Mouse (Mus musculus): ENCODE data around the gene Nav2. TPM values are rescaled to one million over a fixed set of nuclear protein-coding genes. Genes with fewer than 3 reads are reported as not detected.

Nav2 gene
- total RNA-seq, 2 experiments from 2014 or later: 94.6 to 122 TPM

DNA sequence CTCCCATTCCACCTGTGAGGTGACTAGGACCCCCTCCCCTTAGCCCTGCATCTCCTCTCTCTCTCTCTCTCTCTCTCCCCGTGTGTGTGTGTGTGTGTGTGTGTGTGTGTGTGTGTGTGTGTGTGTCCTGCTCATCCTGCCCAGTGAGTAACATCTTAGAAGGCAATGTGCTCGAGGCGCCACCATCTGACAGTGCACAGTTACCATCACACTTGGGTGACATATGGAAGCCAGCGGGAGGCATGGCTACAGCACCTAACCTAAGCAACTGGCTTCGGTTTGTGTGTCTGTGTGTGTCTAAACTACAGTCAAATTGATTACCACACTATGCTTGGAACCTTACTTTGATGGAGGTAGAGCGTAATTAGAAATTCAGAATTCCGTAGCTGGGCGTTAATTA, 366.2 kb downstream of the Nav2 start:
- intact Hi-C loops (cut with DNase I): no loop called here
- no peak for DNase-seq (ENCODE audit: low spot score in 2 of 2)

GRCm38 (mm10) chr7:49276163-49276562, 367.6 kb downstream of the Nav2 start:
- intact Hi-C loops (cut with DNase I): no loop called here

DNA sequence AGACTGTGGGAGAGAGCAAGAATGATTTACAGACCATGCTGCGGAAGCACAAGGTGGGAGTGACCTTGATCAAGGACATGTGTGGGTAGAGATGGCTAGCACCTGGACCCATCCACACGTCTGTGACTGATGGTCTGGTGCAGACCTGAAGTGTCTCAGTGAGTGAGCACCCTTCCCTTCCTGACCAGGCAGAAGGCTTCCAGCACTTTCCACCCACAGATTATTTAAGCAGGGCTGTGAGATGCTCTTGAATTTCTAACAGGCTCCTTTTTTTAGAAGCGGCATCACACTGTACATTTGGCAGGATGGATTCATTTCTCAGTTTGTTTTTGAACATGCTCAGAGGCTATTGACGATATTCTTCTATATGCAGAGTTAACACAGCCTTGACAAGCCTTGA, 369.2 kb downstream of the Nav2 start:
- peak; percentile 59 to 72 for DNase-seq (ENCODE audit: low spot score in 2 of 2)
- intact Hi-C loops (cut with DNase I): no loop called here

More at GRCm38 (mm10) chr7:49276163-49276562, 367.6 kb downstream of the Nav2 start:
- DNase-seq (ENCODE audit: low spot score in 2 of 2): no peak

GRCm38 (mm10) chr7:49278531-49278930, 370.0 kb downstream of the Nav2 start:
- intact Hi-C loops (cut with DNase I): no loop called here
- no peak for DNase-seq (ENCODE audit: low spot score in 2 of 2)

GRCm38 (mm10) chr7:49280427-49280826, 371.9 kb downstream of the Nav2 start:
- intact Hi-C loops (cut with DNase I): no loop called here
- DNase-seq (ENCODE audit: low spot score in 2 of 2): no peak

DNA sequence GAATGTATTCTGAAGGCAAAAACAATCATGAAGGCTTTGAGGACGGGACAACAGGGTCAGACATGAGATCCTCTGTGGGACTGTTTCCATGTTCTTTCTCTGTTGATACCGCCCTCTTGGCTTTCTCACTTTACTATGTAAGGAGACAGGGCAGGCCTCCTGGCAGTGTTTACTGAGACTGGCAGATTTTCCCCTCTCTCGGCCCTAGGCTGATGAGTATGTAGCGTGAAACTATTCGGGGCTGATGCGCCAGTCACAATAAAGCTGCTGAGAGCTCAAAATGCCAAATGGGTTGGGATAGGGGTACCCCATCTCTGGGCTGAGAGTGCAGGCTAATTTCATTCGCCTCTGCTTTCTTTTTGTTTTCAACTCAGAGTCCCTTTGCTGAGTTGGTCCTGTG, 373.9 kb downstream of the Nav2 start:
- no peak for DNase-seq (ENCODE audit: low spot score in 2 of 2)
- intact Hi-C loops (cut with DNase I): no loop called here

DNA sequence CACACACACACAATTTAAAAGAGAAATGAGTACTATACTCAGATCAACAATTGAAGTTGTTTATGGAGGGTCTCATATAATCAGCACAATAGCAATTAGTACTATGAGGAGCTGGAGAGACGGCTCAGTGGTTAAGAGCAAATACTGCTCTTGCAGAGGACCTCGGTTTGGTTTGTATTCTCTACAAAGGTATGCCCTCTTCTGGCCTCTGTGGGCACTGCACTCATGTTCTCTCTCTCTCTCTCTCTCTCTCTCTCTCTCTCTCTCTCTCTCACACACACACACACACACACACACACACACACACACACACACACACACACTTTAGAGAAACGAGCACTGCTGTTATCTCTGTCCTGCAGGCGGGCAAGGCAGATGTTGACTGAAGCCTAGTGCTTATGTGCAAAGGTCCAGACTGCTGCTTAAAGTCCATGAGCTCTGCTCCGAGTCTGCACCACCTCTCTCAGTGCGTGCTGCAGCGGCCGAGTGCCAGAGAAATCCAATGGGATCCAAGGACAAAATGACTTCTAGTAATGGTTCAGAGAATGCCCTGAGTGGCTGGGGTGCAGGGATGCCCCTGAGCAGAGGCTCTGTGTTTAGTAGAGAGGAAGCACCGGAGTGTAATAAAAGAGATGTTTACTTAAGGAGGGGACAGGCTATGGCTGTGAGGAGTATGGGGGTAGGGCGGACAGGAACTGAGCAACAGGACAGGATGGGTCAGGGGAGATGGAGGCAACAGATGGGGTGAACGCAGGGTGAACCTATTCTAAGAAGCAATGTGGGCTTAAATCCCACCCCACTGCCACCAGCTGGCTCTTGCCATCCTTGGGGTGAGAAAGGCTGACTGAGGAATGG, 375.2 kb downstream of the Nav2 start:
- DNase-seq (ENCODE audit: low spot score in 2 of 2): no peak
- intact Hi-C loops (cut with DNase I): no loop called here

DNA sequence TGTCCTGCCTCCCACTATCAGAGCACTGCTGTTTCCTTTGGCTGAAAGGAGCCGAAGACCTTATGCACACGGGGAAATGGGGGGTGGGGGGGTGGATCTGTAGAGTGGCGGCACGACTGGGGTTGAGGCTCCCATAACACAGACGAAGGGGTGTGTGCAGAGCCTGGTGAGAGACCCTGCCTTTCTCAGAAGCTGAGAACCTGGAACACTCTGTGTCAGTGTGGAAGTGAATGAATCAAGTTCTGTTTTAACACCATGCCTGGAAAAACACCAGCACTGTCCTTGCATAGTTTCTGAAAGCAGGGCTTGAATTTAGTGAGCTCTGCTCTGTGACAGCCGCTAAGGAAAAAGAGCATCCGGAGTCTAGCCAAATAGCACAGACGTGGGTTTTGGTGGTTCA, 379.7 kb downstream of the Nav2 start:
- peak in 1 of 2 experiments; percentile 70 for DNase-seq (ENCODE audit: low spot score in 2 of 2)
- intact Hi-C loops (cut with DNase I): no loop called here

- no peak for DNase-seq (ENCODE audit: low spot score in 2 of 2)
- intact Hi-C loops (cut with DNase I): no loop called here
Measured at GRCm38 (mm10) chr7:49290308-49290707, 381.8 kb downstream of the Nav2 start.

GRCm38 (mm10) chr7:49291208-49291892, 382.8 kb downstream of the Nav2 start:
- intact Hi-C loops (cut with DNase I): no loop called here
- no peak for DNase-seq (ENCODE audit: low spot score in 2 of 2)

DNA sequence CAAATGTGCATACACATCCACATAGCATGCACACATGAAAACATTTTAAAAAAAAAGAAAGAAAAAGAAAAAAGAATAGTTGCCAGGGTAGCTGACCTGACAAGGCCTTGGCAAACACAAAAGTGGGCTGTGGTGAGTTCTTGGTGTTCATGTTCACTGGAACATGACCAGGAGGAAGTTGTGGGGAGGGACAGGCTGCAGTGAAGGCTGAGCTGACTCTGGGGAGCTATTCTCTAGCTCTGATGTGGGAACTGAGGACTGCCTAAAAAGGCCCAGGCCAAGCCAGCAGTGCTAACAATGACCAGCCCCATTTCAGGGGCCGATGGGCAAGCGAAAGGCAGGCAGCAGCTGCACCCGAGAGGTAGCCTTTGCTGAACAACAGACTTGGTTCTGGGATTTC, 388.6 kb downstream of the Nav2 start:
- no peak for DNase-seq (ENCODE audit: low spot score in 2 of 2)
- intact Hi-C loops (cut with DNase I): no loop called here

- no peak for DNase-seq (ENCODE audit: low spot score in 2 of 2)
- intact Hi-C loops (cut with DNase I): no loop called here
Measured at GRCm38 (mm10) chr7:49298431-49298839, 389.9 kb downstream of the Nav2 start.

GRCm38 (mm10) chr7:49301487-49301886, 393.0 kb downstream of the Nav2 start:
- intact Hi-C loops (cut with DNase I): no loop called here
- DNase-seq (ENCODE audit: low spot score in 2 of 2): no peak

DNA sequence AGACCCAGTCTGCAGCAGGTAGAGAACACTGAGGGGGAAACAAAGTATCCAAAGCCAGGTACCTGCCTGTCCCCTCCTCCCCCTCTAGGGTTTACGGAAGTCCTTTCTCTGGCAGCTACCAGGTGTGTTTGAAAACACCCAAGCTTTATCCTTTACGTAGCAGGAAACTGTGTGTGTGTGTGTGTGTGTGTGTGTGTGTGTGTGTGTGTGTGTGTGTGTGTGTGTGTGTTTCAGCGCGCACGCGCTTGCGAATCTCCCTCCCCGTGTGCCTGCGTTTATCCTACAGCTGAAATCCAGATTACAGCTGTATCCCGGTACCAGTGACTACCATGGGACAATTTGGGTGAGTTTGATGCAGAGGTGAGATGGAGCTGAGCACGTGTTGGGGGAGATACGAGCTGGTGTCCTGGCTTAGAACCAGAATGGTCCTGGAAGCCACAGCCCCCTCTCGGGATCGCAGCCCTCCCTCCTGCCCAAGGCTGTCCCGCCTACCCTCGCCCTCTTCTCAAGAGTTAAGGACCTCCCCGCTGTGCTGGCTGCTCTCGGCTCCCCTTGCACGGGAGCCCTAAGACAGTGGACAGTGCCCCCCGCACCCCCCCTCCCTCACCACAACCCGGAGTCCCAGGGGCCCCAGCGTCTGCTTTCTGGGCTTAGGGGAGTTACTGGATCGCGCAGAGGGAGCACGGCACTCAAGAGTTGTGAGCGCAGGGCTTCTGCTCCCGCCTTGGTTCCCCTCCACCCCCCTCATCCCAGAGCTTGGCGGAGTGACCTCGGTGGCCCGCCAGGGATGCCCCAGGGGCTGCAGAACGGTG, 395.3 kb downstream of the Nav2 start:
- intact Hi-C loops (cut with DNase I): no loop called here
- DNase-seq (ENCODE audit: low spot score in 2 of 2): no peak

DNA sequence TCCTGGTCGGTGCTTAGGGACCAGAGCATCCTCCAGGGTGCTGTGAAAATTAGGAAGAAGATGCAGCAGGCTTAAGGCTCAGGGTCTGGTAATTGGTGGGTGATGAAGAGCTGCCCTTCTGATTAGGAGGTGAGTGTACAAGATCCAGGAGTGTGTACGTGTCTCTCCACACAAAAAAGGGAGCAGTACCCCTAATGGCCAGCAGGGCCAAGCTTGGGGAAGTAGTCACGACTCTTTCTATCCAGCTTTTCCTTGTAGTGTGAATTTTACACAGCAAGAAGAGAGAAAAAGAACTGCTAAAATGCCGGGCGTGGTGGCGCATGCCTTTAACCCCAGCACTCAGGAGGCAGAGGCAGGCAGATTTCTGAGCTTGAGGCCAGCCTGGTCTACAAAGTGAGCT, 399.2 kb downstream of the Nav2 start:
- DNase-seq (ENCODE audit: low spot score in 2 of 2): no peak
- intact Hi-C loops (cut with DNase I): no loop called here

DNA sequence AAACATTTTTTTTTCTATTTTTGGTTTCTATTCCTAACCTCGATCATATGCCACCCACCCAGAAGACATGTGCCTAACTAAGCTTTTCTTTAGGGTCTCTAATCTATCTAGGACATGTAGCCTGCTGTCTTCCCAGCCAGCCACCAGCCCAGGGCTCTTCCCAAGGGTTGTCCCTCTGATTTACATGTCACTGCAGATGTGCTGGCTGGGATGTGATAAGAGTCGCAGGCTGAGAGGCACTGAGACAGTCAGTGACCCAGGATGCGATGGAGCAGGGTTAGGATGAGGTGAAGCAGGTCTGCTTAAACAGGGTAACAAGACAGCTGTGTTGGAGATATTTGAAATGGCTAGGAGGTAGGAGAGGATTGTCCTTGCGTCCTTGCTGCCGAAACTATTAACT, 401.2 kb downstream of the Nav2 start:
- intact Hi-C loops (cut with DNase I): no loop called here
- DNase-seq (ENCODE audit: low spot score in 2 of 2): no peak

GRCm38 (mm10) chr7:49313945-49314344, 405.4 kb downstream of the Nav2 start:
- DNase-seq (ENCODE audit: low spot score in 2 of 2): no peak
- intact Hi-C loops (cut with DNase I): no loop called here

GRCm38 (mm10) chr7:49315033-49315432, 406.5 kb downstream of the Nav2 start:
- intact Hi-C loops (cut with DNase I): no loop called here
- DNase-seq (ENCODE audit: low spot score in 2 of 2): no peak

DNA sequence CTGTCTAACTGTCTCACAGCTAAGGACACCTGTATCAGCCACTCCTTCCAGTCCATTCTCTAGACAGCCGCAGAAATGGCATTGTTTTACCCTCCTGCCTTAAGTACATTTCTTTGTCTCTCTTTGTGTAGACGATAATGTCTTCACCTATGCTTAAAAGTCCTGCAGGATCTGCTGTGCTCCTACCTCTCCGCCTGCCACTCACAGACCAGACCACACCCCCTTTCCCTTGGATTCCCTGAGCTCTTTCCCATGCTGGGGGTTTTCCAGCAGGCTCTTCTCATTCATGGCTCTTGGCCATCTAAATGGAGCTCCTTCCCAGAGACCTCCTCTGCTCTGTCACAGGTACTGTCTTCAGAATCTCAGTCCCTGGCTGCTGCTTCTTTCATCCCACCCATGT, 408.1 kb downstream of the Nav2 start:
- intact Hi-C loops (cut with DNase I): no loop called here
- DNase-seq (ENCODE audit: low spot score in 2 of 2): no peak

Data from left cerebral cortex, postnatal 14 days (tissue).